Mouse (Mus musculus) ES-E14 (cell line): ENCODE data around the gene B230104I21Rik. TPM values are rescaled to one million over a fixed set of nuclear protein-coding genes. Genes with fewer than 3 reads are reported as not detected.

ENCODE experiments used
- DNase-seq: peaks from one replicate; pipeline ENCODE4 v3.0.0-alpha.2; 2013; ENCODE audit warnings: low read depth, low spot score
- H3K27ac ChIP-seq: 2 replicates; pipeline ENCODE4 v1.5.1; 2012; ENCODE audit warnings: low read depth, mild to moderate bottlenecking, low read length, moderate library complexity, mixed read lengths; ENCODE audit not compliant: poor library complexity, insufficient read depth, severe bottlenecking
- H3K36me3 ChIP-seq: 2 replicates; pipeline ENCODE4 v1.6.1; 2012; ENCODE audit warnings: mild to moderate bottlenecking, low read length, moderate library complexity, mixed read lengths; ENCODE audit not compliant: control insufficient read depth, poor library complexity, insufficient read depth, severe bottlenecking
- H3K4me1 ChIP-seq, 2 experiments: fragments of 150-350 bp in 1 of 2; sonication (generic) in 1 of 2; 2 replicates each; pipeline ENCODE4 v1.6.1; 2012; ENCODE audit warnings: low read length in 2 of 2, mild to moderate bottlenecking in 1 of 2, mixed read lengths in 1 of 2; ENCODE audit not compliant: control insufficient read depth in 2 of 2, insufficient read depth in 2 of 2, poor library complexity in 1 of 2
- H3K4me3 ChIP-seq, 2 experiments: fragments of 150-350 bp in 1 of 2; sonication (generic) in 1 of 2; 2 replicates each; pipeline ENCODE4 v1.5.1; 2012; ENCODE audit warnings: low read length in 2 of 2, low read depth in 1 of 2, mild to moderate bottlenecking in 1 of 2, mixed read lengths in 1 of 2; ENCODE audit not compliant: insufficient read depth in 1 of 2, poor library complexity in 1 of 2, severe bottlenecking in 1 of 2
- H3K9ac ChIP-seq: 2 replicates; pipeline ENCODE4 v1.6.1; 2012; ENCODE audit warnings: low read depth, mild to moderate bottlenecking, low read length, mixed read lengths; ENCODE audit not compliant: poor library complexity, insufficient read depth, severe bottlenecking
- H3K9me3 ChIP-seq: fragments of 150-350 bp; sonication (generic); 2 replicates; pipeline ENCODE4 v1.6.1; 2012; ENCODE audit warnings: low read depth, mild to moderate bottlenecking, low read length; ENCODE audit not compliant: control insufficient read depth, insufficient read depth
- CHD2 ChIP-seq: IDR thresholded peaks from 2 replicates; pipeline ENCODE4 v1.6.1; 2014; ENCODE audit warnings: mild to moderate bottlenecking, low read depth, low read length, inconsistent platforms
- HCFC1 ChIP-seq: IDR thresholded peaks from 2 replicates; pipeline ENCODE4 v1.6.1; 2012; ENCODE audit warnings: low read length, inconsistent platforms, borderline replicate concordance; ENCODE audit not compliant: insufficient read depth
- MAFK ChIP-seq: IDR thresholded peaks from 2 replicates; pipeline ENCODE4 v1.6.1; 2014; ENCODE audit warnings: mild to moderate bottlenecking, low read depth, low read length, inconsistent platforms; ENCODE audit not compliant: insufficient read depth
- ZC3H11A ChIP-seq: IDR thresholded peaks from 2 replicates; pipeline ENCODE4 v1.6.1; 2012; ENCODE audit warnings: low read depth, mild to moderate bottlenecking, inconsistent platforms, low read length, borderline replicate concordance
- ZNF384 ChIP-seq: IDR thresholded peaks from 2 replicates; pipeline ENCODE4 v1.6.1; 2012; ENCODE audit warnings: low read depth, low read length, inconsistent platforms
- in situ Hi-C, 2 experiments: fragments of 600-800 bp; cut with MboI; formaldehyde crosslinking; loops; one replicate each; pipeline ENCODE4 v1.15.1; 2025; ENCODE audit warnings: low sequenced_read_pairs in 2 of 2, inconsistent platforms in 1 of 2; ENCODE audit not compliant: unreplicated experiment in 2 of 2
- total RNA-seq: library from RNA; depleted of rRNA; stranded (reverse); fragments of 300-350 nt; gene quantifications from 2 replicates; pipeline ENCODE4 v1.2.3, GENCODE M21; 2012

B230104I21Rik gene
- total RNA-seq, 1 experiment: not detected

GRCm38 (mm10) chr4:154352246-154352645 lies 16.3 kb downstream of the B230104I21Rik start:
- peaks cover 2 to 6% of the 10 kb centered on the region in 2 experiments; a peak in 2 of 4 replicates for H3K4me1 ChIP-seq
- no peaks in the 10 kb centered on the region for H3K36me3 ChIP-seq
- no peak overlapping the region for H3K9ac ChIP-seq
- in situ Hi-C loops: no loop called here
- H3K9me3 ChIP-seq: no peaks in the 10 kb centered on the region
- no peak overlapping the region for H3K27ac ChIP-seq
- no peak for TF ChIP-seq HCFC1
- no peak for TF ChIP-seq MAFK
- no peak for TF ChIP-seq ZNF384
- TF ChIP-seq CHD2: no peak
- TF ChIP-seq ZC3H11A: no peak
- H3K4me3 ChIP-seq: no peak overlapping the region
- DNase-seq: no peak

DNA sequence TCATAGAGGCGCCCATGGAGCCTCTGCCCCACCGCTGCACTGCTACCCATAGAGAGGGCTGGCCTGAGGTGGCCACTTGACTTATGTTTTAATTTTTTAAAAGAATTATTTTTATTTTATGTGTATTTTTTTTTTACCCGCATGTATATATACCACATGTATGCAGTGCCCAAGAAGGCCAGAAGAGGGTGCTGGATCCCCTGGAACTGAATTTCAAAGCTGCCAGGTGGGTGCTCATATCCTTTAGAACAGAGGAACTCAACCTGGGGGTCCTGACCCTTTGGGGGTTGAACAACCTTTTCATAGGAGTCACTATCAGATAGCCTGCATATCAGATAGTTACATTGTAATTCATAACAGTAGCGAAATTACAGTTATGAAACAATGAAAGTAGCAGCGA lies 19.5 kb downstream of the B230104I21Rik start:
- H3K4me3 ChIP-seq: no peak overlapping the region
- in situ Hi-C loops: no loop called here
- DNase-seq: no peak
- no peaks in the 10 kb centered on the region for H3K36me3 ChIP-seq
- no peak overlapping the region for H3K27ac ChIP-seq
- peaks cover 6 to 21% of the 10 kb centered on the region in 2 experiments; a peak in 3 of 4 replicates for H3K4me1 ChIP-seq
- no peak overlapping the region for H3K9ac ChIP-seq
- H3K9me3 ChIP-seq: no peaks in the 10 kb centered on the region
- TF ChIP-seq MAFK (no peak), ZC3H11A (peak; percentile 10; the same call in 1 of the 2 replicates), HCFC1 (no peak), CHD2 (no peak), ZNF384 (no peak)

GRCm38 (mm10) chr4:154358370-154358769 lies 22.4 kb downstream of the B230104I21Rik start:
- TF ChIP-seq ZC3H11A (no peak), ZNF384 (no peak), CHD2 (no peak), HCFC1 (no peak), MAFK (no peak)
- Histone ChIP-seq H3K9me3 (no peaks in the 10 kb centered on the region), H3K36me3 (no peaks in the 10 kb centered on the region), H3K27ac (no peak overlapping the region), H3K9ac (no peak overlapping the region), H3K4me3 (no peak overlapping the region), H3K4me1 (peaks cover 10 to 28% of the 10 kb centered on the region in 2 experiments; a peak in 3 of 4 replicates)
- in situ Hi-C loops: no loop called here
- no peak for DNase-seq

DNA sequence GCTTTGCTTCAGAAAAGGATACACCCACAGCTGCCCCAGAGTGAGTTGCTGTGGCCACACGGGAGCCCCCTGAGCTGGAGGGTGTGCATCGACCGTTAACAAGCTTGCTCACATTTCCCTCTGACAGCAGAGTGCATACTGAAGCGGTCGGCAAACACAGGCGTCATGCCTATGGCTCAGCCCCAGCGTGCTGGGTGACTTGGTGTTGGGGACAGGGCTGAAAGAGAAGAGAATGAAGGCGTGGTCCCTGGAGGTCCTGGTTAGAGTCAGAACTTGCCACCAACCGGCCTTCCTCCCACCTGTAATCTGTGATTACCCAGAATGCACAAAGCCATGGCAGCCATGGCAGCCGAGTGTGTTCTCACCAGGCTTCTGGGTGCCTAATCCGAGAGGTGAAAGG lies 22.9 kb downstream of the B230104I21Rik start:
- no peak overlapping the region for H3K9ac ChIP-seq
- no peak for DNase-seq
- no peaks in the 10 kb centered on the region for H3K36me3 ChIP-seq
- no peak overlapping the region for H3K4me3 ChIP-seq
- in situ Hi-C loops: no loop called here
- H3K4me1 ChIP-seq: peaks cover 10 to 28% of the 10 kb centered on the region in 2 experiments; a peak in 3 of 4 replicates
- no peaks in the 10 kb centered on the region for H3K9me3 ChIP-seq
- no peak overlapping the region for H3K27ac ChIP-seq
- TF ChIP-seq ZC3H11A (no peak), ZNF384 (no peak), CHD2 (no peak), HCFC1 (no peak), MAFK (no peak)
